Mouse (Mus musculus) left cerebral cortex, postnatal 14 days (tissue): ENCODE results near the gene Fpgt. TPM values are rescaled to one million over a fixed set of nuclear protein-coding genes. Genes with fewer than 3 reads are reported as not detected.

Experiments used
- DNase-seq, 2 experiments: peaks; one replicate each; pipeline ENCODE4 v3.0.0; 2021 to 2022; ENCODE audit warnings: low spot score in 2 of 2, mixed read lengths in 1 of 2
- intact Hi-C: fragments of 180-260 bp; cut with DNase I; formaldehyde crosslinking; loops from one replicate; pipeline ENCODE4 v1.15.1; 2025
- long read RNA-seq, 2 experiments: library from polyadenylated mRNA; stranded (forward); transcript quantifications; one replicate each; pipeline ENCODE4 v2.0.0; 2021
- total RNA-seq, 2 experiments: library from RNA; stranded (reverse); gene quantifications; 2 replicates each; pipeline ENCODE4 v1.2.3; 2021

The Fpgt gene
- total RNA-seq: 10 to 100 TPM; 23.3 to 23.6 TPM
- long read RNA-seq, experiment 1, partial matches to known transcripts: 0 of 16 reads
- long read RNA-seq, experiment 1, other reads (novel, unspliced or antisense): 7 of 16 reads
- long read RNA-seq, experiment 2, transcript Fpgt-205 (4 exons, 875 nt): minor isoform, 7 of 20 reads
- long read RNA-seq, experiment 2, transcript Fpgt-201 (4 exons, 3,518 nt): major isoform, 8 of 20 reads
- long read RNA-seq, experiment 2, partial matches to known transcripts: 1 of 20 reads
- long read RNA-seq, experiment 2, other reads (novel, unspliced or antisense): 3 of 20 reads

DNA sequence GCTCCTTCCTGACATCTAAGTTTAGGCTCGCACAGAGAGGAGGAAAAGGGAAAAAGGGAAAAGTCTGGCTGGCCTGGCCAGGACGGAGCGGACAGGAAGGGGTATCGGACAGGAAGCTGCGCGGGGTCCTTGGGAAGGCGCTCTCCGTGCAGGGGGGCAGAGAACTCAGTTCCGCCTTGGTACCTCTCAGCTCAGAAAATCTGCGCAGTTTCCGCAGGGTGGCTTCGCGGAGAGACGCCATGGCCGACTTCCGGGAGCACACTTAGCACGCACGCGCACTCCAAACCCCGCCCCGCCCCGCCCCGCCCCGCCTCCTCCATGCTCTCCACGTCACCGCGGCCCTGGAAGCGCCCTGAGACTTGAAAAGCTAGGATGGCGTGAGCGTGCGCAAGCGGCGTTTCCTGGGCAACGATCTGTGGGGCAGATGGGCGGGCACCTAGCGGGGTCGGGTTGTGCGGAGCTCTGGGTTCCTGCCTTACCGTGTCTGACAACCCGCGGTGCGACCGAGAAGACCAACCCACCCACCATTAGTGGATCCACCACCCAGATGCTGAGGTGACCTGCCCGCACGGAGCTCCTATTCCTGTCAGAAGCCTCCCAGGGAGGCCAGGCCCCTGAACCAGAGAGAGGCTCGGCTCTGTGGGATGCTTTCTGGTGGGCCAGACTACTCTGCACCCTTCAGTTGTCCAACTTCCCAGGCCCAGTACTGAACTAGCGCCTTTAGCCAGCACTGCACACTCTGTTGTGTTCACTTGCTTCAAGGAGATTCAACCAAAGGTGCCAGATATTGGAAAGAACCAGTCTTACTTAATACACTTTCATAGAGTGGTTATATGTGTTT is at the start of gene Fpgt, which contains the start of gene Lrriq3:
Gene Fpgt, minus strand, starts transcription at position 288 of the 841 bp plus-strand sequence.
Gene Lrriq3, plus strand, starts transcription at position 319 of the 841 bp plus-strand sequence.
- DNase-seq: peak; percentile 94 to 96
- intact Hi-C loops: loop anchor here (5.0 to 10.0 kb wide), 3 partner anchors 279 to 496 kb away; partner anchors contain the start of genes Cryz and Tyw3

GRCm38 (mm10) chr3:155141047-155141446 is 47.8 kb upstream of the Fpgt start:
- intact Hi-C loops: no loop called here
- no peak for DNase-seq

- intact Hi-C loops: no loop called here
- peak; percentile 4 to 35 for DNase-seq
Observed at GRCm38 (mm10) chr3:155137737-155138136, 44.5 kb upstream of the Fpgt start.

DNA sequence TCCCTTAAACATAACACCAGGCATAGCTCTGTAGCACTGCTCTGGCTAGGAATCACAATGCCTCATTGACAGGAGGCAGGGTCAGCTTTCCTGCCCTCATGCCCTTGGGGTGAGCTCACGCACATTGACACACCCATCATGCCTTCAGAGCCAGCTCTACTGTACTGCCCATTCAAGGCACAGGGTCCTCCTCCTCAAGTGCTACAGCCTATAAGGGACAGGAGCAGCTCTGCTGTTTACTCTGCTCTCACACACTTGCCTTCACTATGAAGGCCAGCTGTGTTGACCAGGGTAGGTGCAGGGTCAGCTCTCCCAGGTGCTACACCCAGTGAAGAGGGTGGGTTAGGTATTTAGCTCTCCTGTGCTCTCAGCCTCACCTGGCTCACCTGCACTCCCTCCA is 12.8 kb upstream of the Fpgt start:
- DNase-seq: no peak
- intact Hi-C loops: no loop called here

- DNase-seq: no peak
- intact Hi-C loops: loop anchor here (10.0 kb wide), 2 partner anchors 284 to 444 kb away; no protein-coding TSS in a partner anchor
Observed at GRCm38 (mm10) chr3:155099266-155099665, 6.1 kb upstream of the Fpgt start.

GRCm38 (mm10) chr3:155092081-155092480 is 1.1 kb downstream of the Fpgt start:
- intact Hi-C loops: loop anchor here (5.0 to 10.0 kb wide), 3 partner anchors 277 to 495 kb away; partner anchors contain the start of genes Cryz and Tyw3
- no peak for DNase-seq

DNA sequence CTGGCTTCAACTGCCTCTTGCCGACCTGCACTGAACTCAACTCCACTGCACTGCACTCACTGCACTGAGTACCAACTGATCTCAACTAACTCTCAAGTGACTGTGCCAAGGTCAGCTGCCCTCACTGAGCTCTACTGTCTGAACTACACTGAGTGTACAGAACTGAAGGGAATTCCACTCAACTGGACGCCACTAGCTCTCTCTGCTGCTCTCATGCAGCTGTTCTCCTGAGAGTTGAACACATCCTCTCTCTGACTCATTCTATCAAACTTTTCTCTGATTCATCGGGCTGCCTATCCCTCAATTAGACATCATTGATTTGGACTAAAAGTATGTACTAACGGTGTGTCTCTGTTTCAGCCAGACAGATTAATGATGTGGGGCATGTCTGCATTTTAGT is 15.3 kb downstream of the Fpgt start:
- intact Hi-C loops: no loop called here
- no peak for DNase-seq

DNA sequence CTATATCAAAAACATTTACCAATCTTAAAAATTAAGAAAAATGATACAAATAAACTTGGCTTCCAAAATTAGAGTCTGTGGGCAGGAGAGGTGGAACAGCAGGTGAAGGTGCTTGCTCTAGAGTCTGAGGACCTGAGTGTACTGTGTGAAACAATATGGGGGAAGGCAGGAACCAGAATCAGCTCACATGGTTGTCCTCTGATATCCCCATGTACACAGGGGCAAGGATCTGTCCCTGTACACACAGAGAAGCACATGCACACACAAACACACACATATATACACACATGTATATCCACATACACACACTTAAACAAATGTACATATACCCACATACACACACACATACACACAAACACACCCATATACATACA is 33.8 kb downstream of the Fpgt start:
- intact Hi-C loops: no loop called here

DNA sequence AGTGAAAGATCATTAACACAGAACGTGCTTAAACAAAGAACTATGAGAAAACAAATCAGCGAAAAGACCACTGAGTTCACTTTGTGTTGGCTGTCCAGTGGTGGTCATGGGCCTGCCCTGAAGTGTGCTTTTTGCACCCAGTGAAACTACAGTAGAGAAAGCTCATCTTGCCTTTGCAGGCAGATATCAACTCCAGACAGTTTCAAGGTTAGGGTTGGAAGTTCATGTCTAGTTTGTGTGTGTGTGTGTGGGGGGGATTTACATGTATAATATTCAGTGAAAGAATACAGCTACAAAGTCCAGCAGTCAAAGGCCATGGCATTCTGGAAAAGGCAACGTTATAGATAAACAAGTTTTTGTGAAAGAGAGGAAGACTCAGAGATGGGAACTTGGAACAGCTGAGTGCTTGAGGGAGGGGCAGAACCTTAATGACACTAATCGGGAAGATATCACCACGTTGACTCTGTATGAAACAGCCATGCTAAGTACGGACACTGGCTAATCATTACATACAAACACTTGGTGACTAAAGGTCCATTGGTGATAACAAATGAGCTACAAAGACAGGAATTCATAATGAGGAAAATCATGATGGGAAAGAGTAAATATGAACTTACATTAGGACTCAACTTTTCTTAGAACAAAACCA is 34.3 kb downstream of the Fpgt start:
- intact Hi-C loops: no loop called here
- DNase-seq: no peak

More for the DNA sequence above, 33.8 kb downstream of the Fpgt start:
- DNase-seq: no peak

DNA sequence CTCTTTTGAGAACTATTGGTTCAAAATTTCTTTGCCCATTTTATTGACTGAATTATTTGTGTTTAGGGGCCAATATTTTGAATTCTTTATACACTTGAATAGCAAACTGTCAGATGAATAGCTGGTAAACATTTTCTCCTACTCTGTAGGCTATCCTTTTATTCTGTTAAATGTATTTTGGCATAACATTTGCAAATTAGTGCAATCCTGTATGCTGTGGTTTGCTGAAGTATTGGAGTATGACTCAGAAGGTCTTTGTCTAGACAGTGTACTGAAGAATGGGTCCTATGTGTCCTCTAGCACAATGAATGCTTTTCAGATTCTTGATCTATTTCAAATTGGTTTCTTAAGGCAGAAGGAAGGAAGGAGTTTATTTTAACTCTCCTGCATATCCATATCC is 35.6 kb downstream of the Fpgt start:
- intact Hi-C loops: no loop called here
- no peak for DNase-seq

GRCm38 (mm10) chr3:155056606-155057005 is 36.6 kb downstream of the Fpgt start:
- intact Hi-C loops: no loop called here
- no peak for DNase-seq

- intact Hi-C loops: no loop called here
- DNase-seq: no peak
Observed at GRCm38 (mm10) chr3:155055231-155055916, 37.8 kb downstream of the Fpgt start, which contains the start of gene Tnni3k. Gene Tnni3k, minus strand, starts transcription at chr3:155055407.

DNA sequence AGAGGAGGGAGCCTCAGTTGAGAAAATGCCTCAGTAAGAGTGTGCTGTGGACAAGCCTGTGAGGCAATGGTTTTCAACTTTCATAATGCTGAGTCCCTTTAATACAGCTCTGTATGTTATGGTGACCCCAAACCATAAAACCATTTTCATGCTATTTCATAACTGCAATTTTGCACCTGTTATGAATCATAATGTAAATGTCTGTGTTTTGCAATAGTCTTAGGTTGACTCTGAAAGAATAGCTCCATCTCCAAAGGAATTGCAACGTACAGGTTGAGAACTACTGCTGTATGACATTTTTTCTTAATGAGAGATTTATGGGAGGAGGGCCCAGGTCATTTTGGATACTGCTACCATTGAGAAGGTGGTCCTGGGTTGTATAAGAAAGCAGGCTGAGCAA is 40.0 kb downstream of the Fpgt start:
- no peak for DNase-seq
- intact Hi-C loops: no loop called here

GRCm38 (mm10) chr3:155052021-155052420 is 41.2 kb downstream of the Fpgt start:
- intact Hi-C loops: no loop called here

DNA sequence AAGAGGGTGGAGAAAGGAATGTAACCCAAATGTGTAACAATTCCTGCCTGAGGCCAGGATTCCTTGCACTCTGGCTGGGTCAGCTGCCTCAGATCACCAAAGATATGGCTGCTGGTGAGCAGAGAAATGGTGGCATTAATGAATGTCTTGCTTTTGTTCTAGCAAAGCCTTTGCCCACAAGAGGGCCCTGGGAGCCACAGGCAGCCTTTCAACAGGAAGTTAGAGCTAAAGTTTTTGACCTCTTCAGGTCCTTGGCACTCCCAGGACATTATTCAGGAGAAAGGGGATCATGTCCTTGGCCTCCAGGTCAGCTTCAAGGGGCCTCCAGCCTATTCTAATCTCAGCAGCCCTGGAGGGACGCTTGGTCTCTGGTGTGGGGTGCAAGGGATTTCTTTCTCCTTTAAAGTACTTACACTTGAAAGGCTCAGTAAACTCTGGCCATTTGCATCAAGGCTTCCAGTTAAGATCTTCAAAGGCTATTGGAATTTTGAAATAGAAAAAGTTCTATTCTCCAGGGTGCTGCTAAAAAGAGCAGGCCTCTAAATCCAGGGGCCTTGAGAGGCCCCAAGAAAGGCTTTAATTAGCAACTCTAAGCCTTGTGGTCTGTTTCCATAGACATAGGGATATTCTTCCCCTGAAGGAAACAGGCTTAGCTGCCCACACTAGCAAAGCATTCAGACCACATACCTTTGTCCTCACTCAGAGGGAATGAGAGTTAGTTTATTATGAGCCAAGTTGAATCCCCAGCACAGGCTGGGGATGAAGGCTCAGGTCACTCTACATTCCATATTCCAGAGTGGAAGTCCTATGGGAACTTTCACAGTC is 54.0 kb downstream of the Fpgt start:
- intact Hi-C loops: no loop called here

More at GRCm38 (mm10) chr3:155052021-155052420, 41.2 kb downstream of the Fpgt start:
- no peak for DNase-seq

More for the DNA sequence above, 54.0 kb downstream of the Fpgt start:
- no peak for DNase-seq
